Mouse (Mus musculus) adrenal gland, adult 8-10 months (tissue): ENCODE measurements around the gene Csf2rb. TPM values are rescaled to one million over a fixed set of nuclear protein-coding genes. Genes with fewer than 3 reads are reported as not detected.
"Not testable (repeated sequence)": the region's sequence is repeated elsewhere in the genome, so short reads cannot be mapped to it uniquely, and the experiment has no call there.

Experiments used
- DNase-seq: peaks from one replicate; pipeline ENCODE4 v3.0.0; 2022
- total RNA-seq, 4 experiments: library from RNA; stranded (reverse); gene quantifications; 2 replicates each; pipeline ENCODE4 v1.2.4; 2022

Gene Csf2rb
- total RNA-seq, result 1 to 10 TPM; 4.6 to 7.9 (median 6.9) TPM

DNA sequence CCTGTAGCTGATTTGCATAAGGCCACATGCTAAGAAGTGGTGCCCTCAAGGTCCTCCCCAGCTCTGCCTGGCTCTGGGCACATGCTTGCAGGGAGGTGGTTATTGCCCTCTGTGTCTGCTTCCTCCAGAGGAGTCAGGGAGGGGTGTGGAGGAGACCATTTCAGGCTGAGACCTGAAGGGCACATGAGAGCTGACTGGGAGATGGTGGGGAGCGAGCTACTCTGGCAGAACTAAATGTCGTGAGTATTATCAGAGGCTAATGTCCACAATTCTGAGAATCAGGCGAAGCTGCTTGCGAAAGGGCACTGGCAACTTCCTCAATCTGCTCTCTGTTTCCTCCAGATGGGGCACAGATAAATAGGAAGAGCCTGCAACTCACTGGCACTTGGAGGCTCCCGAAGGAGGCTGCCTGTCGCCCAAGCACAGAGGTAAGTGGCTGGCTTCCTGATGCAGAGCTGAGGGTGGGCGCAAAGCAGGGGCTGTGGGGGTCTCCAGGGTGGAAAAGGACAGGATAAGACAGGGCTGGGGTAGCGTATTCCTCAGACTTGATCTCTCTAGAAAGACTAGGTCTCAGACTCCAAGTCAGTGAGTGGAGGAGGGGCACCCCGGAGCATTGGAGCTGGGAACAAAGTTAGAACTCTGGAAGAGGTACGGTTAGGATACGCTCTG is at the start of gene Csf2rb:
Csf2rb (plus strand) TSS at position 82 of the 669 bp plus-strand sequence.
- no peak for DNase-seq

DNA sequence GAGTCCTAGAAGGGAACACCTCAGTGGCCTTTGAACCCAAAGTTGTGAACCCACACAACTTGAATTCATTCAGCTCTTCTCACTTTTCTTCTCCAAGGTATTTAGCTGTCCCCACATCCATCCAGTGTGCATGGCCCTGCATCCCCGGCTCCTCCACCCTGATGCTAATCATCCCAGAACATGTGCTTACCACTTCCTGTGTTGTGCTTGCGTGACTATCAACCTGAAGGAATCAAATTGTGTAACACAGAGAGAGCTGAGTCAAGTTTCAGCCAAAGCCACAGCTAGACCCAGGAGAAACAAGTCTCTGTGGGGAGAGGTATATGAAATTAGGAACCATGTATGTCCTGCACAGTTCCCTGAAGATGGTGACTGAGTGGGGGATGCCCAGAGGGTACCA is 47.2 kb upstream of the Csf2rb start:
- no peak for DNase-seq

DNA sequence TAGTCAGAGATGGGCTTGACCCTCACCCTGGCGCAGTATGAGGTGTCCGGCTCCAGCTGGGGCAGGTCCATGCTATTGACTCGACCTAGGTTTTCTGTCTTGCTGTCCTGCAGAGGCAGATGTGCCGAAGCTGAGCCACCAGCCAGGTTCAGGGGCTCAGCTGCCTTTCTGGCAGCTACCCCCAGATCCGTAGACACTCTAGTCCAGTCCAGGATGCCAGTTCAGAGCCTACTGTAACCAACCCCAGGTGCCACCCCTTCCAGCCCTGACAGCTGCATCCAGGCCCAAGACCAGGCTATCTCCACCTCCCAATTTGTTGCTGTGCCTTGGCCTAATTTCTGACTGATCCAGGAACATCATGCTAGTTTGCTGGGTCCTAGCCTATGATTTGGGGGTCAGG is 37.6 kb upstream of the Csf2rb start:
- no peak for DNase-seq

DNA sequence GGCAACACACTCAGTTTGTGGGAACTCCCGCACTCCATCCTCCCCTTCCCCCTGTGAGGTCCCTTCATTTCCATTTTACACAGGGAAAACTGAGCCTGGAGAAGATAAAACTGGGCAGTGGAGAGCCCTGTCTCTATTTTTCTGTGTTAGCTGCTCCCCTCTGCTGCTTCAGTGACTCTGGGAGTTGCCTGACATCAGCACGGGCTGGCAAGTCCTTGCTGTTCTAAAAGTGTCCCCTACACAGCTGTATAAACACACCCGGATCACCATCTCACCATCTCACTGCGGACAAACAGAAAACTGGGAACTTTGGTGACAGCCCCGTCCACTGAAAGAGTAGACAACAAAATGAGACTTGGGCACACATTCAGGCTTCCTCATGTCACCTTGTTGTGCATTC is 35.8 kb upstream of the Csf2rb start:
- DNase-seq, result not testable (repeated sequence)

DNA sequence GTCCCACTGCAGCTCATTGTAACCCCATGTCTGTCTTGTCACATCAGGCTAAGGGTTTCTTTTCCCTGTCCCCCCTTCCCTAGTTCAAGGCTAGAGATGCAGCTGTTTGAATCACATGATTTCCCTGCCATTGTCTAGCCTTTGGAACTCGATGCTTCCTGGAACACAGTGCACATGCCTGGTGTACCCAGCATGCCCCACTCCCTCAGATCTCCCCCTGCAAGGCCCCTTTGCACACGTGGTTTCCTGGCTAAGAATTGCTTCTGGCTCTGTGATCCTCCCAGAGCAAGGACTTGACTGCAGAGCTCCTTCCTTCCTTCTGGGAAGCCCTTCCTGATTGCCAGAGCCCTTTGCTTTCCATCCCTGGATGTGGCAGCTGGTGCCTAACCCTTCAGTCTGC is 32.3 kb upstream of the Csf2rb start:
- DNase-seq, result not testable (repeated sequence)

DNA sequence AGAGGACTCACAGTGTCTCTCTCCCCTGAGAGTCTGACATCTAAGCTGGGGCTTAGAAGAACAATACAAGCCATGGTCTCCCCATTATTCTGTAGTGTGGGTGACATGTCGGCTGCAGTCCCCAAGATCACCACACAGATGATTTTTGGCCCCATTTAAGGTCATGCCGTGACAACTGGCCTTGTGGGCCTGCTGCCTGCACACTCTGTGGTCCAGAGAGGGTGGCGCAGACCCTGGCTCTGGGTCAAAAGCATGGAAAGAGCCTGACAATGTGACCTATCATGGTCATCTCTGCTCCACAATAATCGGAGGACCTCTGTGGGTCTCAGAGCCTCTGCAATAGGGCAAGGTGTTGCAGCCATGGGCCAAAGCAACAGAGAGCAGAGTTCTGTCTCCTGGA is 31.8 kb upstream of the Csf2rb start:
- DNase-seq, result peak; percentile 28

DNA sequence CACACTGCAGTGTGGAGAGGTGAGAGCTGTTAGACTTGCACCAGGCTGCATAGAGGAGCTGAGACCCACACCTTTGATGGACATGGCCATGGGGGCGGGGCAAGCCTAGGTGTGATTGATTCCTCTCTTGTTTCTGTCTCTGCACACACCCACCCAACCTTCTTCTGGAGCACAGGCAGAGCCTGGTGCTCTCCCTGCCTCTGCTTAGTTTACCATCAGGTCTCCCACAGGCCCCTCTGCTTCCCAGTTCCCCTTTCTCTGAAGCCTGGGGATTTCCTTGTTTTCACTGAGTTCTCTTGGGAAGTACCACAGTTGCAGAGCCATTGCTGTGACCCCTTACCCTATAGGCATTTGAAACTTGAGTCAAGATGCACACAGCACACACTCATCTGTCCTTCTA is 27.0 kb upstream of the Csf2rb start:
- DNase-seq, result no peak

DNA sequence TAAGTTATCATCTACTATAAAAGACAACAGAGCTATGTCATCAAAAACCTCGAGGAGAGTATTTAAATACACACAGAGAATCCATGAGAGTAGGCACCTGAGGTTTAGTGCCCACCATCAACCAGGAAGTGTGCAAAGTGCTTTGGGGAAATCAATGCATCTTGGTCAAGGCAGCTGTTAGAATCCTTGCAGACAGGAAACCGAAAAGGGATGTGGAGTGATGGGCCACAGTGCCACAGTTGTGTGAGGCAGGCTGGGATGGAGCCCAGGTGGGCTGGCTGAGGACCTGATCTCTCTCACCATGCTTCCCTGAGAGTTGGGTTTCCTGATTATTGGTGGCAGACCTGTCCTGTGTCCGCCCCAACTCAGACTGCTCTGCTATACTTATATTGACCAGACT is 25.9 kb upstream of the Csf2rb start:
- DNase-seq, result no peak

DNA sequence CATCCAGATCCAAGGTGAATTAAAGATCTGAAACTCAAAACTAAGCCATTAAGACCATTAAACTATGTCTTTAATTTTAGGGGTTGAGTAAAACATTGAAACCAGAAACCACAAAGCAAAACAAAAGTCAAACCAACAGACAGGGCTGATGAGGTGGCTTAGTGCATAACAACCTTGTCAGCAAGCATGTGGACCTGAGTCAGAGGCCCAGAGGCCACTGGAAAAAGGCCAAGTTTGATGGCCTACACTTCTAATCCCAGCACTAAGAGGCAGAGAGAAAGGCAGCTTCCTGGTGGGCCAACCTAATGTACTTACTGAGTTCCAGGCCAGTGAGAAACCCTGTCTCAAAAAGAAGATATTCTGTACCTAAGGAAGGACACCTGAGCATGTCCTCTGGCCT is 24.8 kb upstream of the Csf2rb start:
- DNase-seq, result peak; percentile 33

DNA sequence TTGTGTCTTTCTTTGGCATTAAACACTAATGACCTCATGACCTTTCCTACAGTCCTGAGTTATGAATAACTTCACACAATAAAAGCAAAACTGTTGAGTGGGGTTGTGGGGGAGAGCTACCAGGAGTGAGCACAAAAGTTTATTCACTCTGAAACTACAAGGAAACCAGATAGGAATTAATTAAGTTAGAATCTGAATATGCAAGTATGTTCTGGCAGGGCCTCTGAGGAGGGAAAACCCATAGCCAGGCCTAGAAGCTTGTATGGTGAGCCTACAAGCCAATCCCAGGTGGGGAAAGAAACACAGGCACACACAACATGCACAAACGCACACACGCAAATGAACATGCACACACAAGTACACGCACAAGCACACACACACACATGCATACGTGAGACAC is 22.8 kb upstream of the Csf2rb start:
- DNase-seq, result no peak

DNA sequence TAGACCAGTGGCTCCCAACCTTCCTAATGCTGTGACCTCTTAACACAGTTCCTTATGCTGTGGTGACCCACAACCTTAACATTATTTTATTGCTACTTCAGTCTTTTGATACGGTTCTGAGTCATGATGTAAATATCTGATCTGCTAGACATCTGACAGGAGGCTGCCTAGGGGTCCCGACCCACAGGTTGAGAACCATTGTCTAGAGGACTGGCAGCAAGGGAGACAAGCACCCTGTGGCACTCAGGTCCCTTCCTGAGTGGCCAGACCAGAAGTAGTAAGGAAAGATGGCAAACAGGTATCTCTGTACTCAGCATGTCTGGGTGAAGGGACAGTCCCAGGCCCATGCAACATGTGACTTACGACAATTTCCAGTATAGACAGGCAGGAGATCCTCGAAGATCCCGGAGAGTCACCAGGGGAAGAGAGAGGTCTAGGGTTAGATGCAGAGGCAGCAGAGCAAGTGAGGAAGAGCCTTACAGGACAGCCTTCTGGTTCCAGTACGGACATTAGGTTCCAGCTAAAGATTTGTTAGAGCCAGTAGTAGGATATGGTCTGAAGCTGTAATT is 21.8 kb upstream of the Csf2rb start:
- no peak for DNase-seq

DNA sequence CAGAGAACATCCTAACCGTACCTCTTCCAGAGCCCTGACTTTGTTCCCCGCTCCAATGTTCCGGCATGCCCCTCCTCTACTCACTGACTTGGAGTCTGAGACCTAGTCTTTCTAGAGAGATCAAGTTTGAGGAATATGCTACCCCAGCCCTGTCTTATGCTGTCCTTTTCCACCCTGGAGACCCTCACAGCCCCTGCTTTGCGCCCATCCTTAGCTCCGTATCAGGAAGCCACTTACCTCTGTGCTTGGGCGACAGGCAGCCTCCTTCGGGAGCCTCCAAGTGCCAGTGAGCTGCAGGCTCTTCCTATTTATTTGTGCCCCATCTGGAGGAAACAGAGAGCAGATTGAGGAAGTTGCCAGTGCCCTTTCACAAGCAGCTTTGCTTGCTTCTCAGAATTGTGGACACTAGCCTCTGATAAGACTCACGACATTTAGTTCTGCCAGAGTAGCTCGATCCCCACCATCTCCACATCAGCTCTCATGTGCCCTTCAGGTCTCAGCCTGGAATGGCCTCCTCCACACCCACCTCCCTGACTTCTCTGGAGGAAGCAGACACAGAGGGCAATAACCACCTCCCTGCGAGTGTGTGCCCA is 20.1 kb upstream of the Csf2rb start, which contains the start of gene Csf2rb2:
Csf2rb2 (minus strand) TSS at position 381 of the 593 bp plus-strand sequence.
- no peak for DNase-seq

DNA sequence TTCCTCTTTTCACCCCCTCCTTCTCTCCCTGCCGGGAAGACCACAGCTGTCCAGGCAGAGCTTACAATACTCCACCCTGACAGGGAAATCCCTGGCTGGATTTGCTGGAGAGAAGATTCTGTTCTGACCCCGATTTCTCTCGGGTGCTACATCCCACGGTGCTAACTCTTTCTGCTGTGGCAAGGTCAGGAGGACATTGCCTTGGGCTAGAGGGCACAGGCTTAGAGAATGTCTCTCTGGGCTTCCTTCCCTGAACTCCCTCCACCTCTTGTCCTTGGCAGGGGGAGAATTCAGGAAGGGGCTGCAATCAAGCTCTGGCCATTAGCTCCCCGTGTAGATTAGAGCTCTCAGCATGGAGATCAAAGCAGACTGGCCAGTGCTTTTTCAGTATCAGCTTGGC is 15.7 kb upstream of the Csf2rb start:
- DNase-seq, result no peak

DNA sequence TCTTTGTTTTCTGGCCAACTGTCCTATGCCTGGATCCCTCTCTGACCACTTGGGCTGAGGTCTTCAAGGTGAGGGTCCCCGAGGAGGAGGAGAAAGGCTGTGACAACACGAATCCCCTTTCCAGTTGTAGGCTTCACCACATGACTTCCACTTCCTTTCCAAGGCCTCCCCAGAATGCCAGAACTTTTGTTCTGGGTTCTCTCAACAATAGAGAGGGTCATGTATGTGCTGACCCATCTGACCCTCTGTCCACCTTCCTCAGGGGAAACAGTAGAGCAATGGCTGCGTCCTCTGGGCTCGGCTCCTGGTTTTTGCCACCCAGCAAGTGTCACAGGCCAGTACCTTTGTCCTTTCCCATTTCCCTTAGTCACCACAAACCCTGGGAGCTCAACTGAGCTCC is 14.6 kb upstream of the Csf2rb start:
- no peak for DNase-seq

DNA sequence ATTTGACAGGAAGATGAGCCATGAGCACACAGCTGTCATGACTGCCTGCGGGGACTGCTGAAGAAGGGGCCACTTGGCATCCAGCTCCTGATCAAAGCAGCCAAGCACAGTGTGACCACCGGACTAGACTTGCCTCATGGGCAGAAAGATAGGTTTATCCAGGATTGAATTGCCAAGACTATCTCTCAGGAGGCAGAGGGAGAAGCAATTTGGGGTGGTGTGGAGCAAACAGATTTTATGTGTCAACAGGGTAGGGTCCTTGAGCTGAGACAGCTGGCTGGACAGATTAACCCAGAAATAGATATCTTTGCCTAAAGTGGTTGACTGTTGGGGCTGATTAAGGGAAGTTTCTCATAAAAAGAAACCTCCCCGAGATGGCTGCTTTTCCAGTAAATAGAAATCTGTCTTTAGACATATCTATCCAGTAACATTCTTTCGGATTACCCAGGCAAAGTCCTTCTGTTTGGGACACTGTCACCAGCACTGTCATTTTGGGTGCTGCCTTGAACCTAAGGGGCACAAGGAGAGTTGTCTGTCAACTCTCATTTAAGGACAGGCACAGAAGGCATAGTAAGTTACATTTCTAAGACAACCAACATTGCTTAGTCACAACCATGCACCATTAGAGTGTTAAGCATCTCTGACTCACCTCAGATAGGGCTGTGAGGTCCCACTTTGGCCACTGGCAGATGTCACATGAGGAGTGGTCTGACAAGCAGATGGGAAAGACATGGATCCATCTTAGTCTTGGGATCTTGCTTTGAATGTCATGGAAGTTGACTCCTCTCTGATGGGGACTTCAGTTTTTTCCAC is 12.9 kb upstream of the Csf2rb start:
- not testable (repeated sequence) for DNase-seq

DNA sequence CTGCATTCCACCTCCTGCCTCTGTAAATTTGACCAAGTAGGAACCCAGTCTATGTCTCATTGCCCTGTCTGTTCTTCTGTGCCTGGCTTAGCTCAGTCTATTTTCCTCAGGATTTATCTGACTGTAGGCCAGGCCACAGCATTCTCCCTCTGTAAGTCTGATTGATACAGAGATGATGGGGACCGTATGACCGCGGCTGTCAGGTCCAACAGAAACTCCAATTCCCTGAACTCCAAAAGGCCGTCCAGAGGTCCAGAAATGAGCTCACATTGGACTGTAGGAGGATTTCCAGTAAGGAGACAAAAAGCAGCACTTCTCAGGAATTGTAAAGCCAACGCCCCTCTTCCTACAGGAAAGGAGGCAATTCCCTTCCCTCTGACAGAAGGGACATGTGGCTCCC is 11.9 kb upstream of the Csf2rb start:
- not testable (repeated sequence) for DNase-seq

DNA sequence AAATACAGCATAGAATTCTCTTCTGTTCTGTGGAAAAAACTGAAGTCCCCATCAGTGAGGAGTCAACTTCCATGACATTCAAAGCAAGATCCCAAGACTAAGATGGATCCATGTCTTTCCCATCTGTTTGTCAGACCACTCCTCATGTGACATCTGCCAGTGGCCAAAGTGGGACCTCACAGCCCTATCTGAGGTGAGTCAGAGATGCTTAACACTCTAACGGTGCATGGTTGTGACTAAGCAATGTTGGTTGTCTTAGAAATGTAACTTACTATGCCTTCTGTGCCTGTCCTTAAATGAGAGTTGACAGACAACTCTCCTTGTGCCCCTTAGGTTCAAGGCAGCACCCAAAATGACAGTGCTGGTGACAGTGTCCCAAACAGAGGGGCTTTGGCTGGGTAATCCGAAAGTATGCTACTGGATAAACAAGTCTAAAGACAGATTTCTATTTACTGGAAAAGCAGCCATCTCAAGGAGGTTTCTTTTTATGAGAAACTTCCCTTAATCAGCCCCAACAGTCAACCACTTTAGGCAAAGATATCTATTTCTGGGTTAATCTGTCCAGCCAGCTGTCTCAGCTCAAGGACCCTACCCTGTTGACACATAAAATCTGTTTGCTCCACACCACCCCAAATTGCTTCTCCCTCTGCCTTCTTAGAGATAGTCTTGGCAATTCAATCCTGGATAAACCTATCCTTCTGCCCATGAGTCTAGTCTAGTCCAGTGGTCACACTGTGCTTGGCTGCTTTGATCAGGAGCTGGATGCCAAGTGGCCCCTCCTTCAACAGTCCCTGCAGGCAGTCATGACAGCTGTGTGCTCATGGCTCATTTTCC is 7.0 kb upstream of the Csf2rb start:
- DNase-seq, result not testable (repeated sequence)

DNA sequence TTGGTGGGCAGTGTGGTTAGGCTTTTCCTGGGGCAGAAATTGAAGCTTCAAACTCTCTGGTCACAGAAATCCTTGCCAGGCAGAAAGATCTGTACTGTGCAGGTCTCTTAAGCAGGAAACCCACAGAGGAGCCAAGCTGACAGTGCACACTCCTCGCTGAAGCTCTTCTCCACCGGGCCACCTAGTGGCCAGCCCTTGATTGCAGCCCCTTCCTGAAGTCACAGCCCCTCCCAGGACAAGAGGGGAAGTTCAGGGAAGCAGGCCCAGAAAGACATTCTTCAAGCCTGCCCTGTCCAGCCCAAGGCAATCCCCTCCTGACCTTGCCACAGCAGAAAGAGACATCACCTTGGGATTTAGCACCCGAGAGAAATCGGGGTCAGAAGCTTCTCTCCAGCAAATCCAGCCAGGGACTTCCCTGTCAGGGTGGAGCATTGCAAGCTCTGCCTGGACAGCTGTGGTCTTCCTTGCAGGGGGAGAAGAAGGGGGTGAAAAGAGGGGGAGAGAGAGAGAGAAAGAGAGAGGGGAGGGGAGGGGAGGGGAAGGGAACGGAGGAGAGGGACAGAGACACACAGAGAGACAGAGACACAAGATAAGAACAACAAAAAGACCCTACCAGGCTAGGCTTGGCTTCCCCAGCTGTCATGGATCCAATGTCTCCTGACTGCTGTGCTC is 4.6 kb upstream of the Csf2rb start:
- peak; percentile 77 for DNase-seq

DNA sequence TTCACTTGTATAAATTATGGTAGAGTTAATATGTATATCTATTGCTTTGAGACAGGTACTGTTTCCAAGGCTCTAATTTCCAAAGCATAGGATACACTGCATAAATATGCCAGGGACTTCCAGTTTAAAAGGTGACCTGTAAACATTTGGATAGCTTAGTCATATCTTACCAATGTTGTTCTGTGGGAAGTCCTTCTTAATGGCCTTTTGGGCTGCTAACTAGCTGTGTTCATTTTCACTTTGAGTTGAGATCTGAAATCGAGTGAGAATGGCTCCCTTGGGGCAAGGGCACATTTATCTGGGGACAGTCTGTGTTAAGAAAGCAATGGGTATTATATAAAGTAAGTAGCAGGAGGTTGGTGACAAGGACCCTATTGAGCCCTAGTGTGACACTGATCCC is 2.2 kb upstream of the Csf2rb start:
- DNase-seq, result no peak

DNA sequence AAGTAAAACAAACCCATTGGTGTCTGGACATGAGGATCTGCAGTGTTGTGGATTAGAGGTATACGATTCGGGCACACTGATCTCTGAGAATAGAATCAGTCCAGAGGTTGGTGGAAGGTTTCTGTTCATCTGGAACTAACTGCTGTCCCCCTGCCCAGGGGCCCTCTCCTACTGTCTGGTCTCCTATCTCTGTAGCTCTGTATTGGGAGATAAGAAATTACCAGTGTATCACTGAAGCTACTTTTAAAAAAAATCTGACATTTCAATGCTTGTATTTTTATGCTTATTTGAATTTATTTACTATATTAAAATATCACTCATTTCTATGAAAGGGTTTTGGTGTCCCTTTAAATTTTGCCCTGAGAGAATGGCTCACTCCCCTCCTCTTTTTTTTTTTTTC is 1.3 kb upstream of the Csf2rb start:
- no peak for DNase-seq

DNA sequence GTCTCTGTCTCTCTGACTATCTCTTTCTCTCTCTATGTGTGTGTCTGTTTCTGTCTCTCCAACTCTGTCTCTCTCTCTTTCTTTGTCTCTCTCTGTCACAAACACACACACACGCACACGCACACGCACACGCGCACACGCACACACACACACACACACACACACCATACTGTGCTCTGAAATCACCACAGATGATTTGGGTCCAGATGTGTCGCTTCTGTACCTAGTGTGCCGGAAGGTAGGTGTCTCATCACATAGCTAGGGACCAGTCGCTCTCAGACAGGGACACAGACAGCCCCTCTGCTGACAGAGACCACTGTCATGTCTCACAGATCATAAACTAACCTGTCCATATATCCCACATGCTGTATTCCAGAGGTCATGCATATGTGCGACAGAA is 1.2 kb downstream of the Csf2rb start:
- no peak for DNase-seq
